Mouse (Mus musculus) G1E (cell line): ENCODE data around the gene Mogat1. TPM values are rescaled to one million over a fixed set of nuclear protein-coding genes. Genes with fewer than 3 reads are reported as not detected.
A peak's percentile ranks its signal among the peaks of the same experiment; 100 is the strongest.
"Not testable (repeated sequence)": the region's sequence is repeated elsewhere in the genome, so short reads cannot be mapped to it uniquely, and the experiment has no call there.

ENCODE experiments used
- ATAC-seq: 2 replicates; pipeline ENCODE4 v1.8.0; 2016; ENCODE audit warnings: mild to moderate bottlenecking; ENCODE audit not compliant: insufficient number of reproducible peaks, poor library complexity, low FRiP score, severe bottlenecking; ENCODE audit errors: extremely low read depth
- DNase-seq: peaks from one replicate; pipeline ENCODE4 v3.0.0; 2012; ENCODE audit warnings: low spot score
- H3K27me3 ChIP-seq: 2 replicates; pipeline ENCODE4 v1.6.1; 2012; ENCODE audit warnings: mild to moderate bottlenecking, low read length, inconsistent platforms; ENCODE audit not compliant: insufficient read depth
- H3K36me3 ChIP-seq: replicated peaks from 2 replicates; pipeline ENCODE3; 2012; ENCODE audit warnings: mild to moderate bottlenecking, inconsistent platforms
- H3K4me1 ChIP-seq: 2 replicates; pipeline ENCODE4 v1.6.1; 2012; ENCODE audit warnings: low read depth, low read length, inconsistent platforms, mixed read lengths; ENCODE audit not compliant: insufficient read depth
- H3K4me3 ChIP-seq: 2 replicates; pipeline ENCODE4 v1.5.1; 2012; ENCODE audit warnings: low read depth, mild to moderate bottlenecking, inconsistent platforms, low read length, moderate library complexity, mixed read lengths
- H3K9me3 ChIP-seq: replicated peaks from 2 replicates; pipeline ENCODE4 v1.6.1; 2012; ENCODE audit warnings: inconsistent platforms
- CTCF ChIP-seq: IDR thresholded peaks from 2 replicates; pipeline ENCODE4 v1.5.1; 2012; ENCODE audit warnings: low read depth, low read length, inconsistent platforms, mixed read lengths
- GATA1 ChIP-seq: IDR thresholded peaks from 2 replicates; pipeline ENCODE4 v1.6.1; 2012; ENCODE audit warnings: borderline replicate concordance, low read length, inconsistent platforms, mixed read lengths
- GATA2 ChIP-seq: IDR thresholded peaks from 2 replicates; pipeline ENCODE4 v1.6.1; 2012; ENCODE audit warnings: low read depth, low read length, inconsistent platforms, borderline replicate concordance
- POLR2AphosphoS5 ChIP-seq: IDR thresholded peaks from 2 replicates; pipeline ENCODE4 v1.6.1; 2012; ENCODE audit warnings: low read depth, low read length, inconsistent platforms; ENCODE audit not compliant: insufficient replicate concordance
- TAL1 ChIP-seq: conservative IDR thresholded peaks from 2 replicates; pipeline ENCODE4 v1.6.1; 2012; ENCODE audit warnings: low read depth, low read length, inconsistent platforms, mixed read lengths
- polyA plus RNA-seq: library from polyadenylated mRNA; stranded (reverse); fragments of >175 nt; gene quantifications from 2 replicates; pipeline ENCODE4 v1.2.3, GENCODE M21; 2012
- total RNA-seq, 2 experiments: library from RNA; stranded (forward) in 1 of 2; stranded (reverse) in 1 of 2; fragments of 200-1000 nt in 1 of 2; fragments of >200 nt in 1 of 2; fragmentation: Nextera tagmentation in 1 of 2; gene quantifications; 2 replicates each; pipeline ENCODE4 v1.2.3; 2014 to 2017

Gene Mogat1
- total and polyA plus RNA-seq, 3 experiments: 0.55 TPM; not detected in 2

- ATAC-seq: no peak
- TF ChIP-seq TAL1: no peak
- TF ChIP-seq GATA2: no peak
- no peak for TF ChIP-seq GATA1
- TF ChIP-seq POLR2AphosphoS5: no peak
- no peak for TF ChIP-seq CTCF
- Histone ChIP-seq H3K4me3 (no peak overlapping the region), H3K4me1 (no peaks in the 10 kb centered on the region), H3K27me3 (peaks cover 11% of the 10 kb centered on the region; the same call in 1 of the 2 replicates), H3K9me3 (no peaks in the 10 kb centered on the region), H3K36me3 (no peaks in the 10 kb centered on the region)
- DNase-seq: no peak
Measured at GRCm38 (mm10) chr1:78534428-78535150, 23.8 kb downstream of the Mogat1 start.

- Histone ChIP-seq H3K36me3 (no peaks in the 10 kb centered on the region), H3K4me1 (no peaks in the 10 kb centered on the region), H3K4me3 (no peak overlapping the region), H3K9me3 (no peaks in the 10 kb centered on the region), H3K27me3 (peaks cover 11% of the 10 kb centered on the region; the same call in 1 of the 2 replicates)
- DNase-seq: peak; percentile 30
- TF ChIP-seq TAL1 (no peak), GATA1 (no peak), GATA2 (no peak), POLR2AphosphoS5 (no peak), CTCF (peak; percentile 81; the same call in 1 of the 2 replicates)
- ATAC-seq: no peak; the same call in 1 of the 2 replicates
Measured at GRCm38 (mm10) chr1:78536310-78537164, 25.7 kb downstream of the Mogat1 start.

GRCm38 (mm10) chr1:78537494-78538010 is 26.8 kb downstream of the Mogat1 start:
- DNase-seq (no peak), ATAC-seq (no peak)
- H3K36me3 ChIP-seq: no peaks in the 10 kb centered on the region
- H3K9me3 ChIP-seq: no peaks in the 10 kb centered on the region
- peaks cover 7% of the 10 kb centered on the region; the same call in 1 of the 2 replicates for H3K27me3 ChIP-seq
- H3K4me3 ChIP-seq: no peak overlapping the region
- TF ChIP-seq GATA2: no peak
- no peak for TF ChIP-seq CTCF
- no peak for TF ChIP-seq TAL1
- no peak for TF ChIP-seq POLR2AphosphoS5
- H3K4me1 ChIP-seq: no peaks in the 10 kb centered on the region

- no peak for ATAC-seq
Measured at GRCm38 (mm10) chr1:78538396-78538795, 27.6 kb downstream of the Mogat1 start.

GRCm38 (mm10) chr1:78539166-78539565 is 28.4 kb downstream of the Mogat1 start:
- no peak overlapping the region for H3K4me3 ChIP-seq
- H3K9me3 ChIP-seq: no peaks in the 10 kb centered on the region
- no peak for ATAC-seq
- peaks cover 7% of the 10 kb centered on the region; the same call in 1 of the 2 replicates for H3K27me3 ChIP-seq
- TF ChIP-seq CTCF (no peak), TAL1 (no peak), POLR2AphosphoS5 (no peak), GATA2 (no peak), GATA1 (no peak)
- H3K36me3 ChIP-seq: no peaks in the 10 kb centered on the region
- H3K4me1 ChIP-seq: no peaks in the 10 kb centered on the region
- DNase-seq: no peak

More at GRCm38 (mm10) chr1:78538396-78538795, 27.6 kb downstream of the Mogat1 start:
- Histone ChIP-seq H3K27me3 (peaks cover 7% of the 10 kb centered on the region; the same call in 1 of the 2 replicates), H3K4me1 (no peaks in the 10 kb centered on the region), H3K9me3 (no peaks in the 10 kb centered on the region), H3K36me3 (no peaks in the 10 kb centered on the region), H3K4me3 (no peak overlapping the region)
- TF ChIP-seq TAL1 (no peak), GATA1 (no peak), POLR2AphosphoS5 (no peak)
- no peak for DNase-seq

GRCm38 (mm10) chr1:78543631-78544030 is 32.8 kb downstream of the Mogat1 start:
- H3K4me3 ChIP-seq, H3K36me3 ChIP-seq, H3K9me3 ChIP-seq, H3K27me3 ChIP-seq, H3K4me1 ChIP-seq, DNase-seq, ATAC-seq: not testable (repeated sequence)
